Mouse (Mus musculus) adrenal gland, adult 2 months (tissue): Measurements from ENCODE around the gene Dhrs3. TPM values are rescaled to one million over a fixed set of nuclear protein-coding genes. Genes with fewer than 3 reads are reported as not detected.

ENCODE experiments used
- DNase-seq: peaks from one replicate; pipeline ENCODE4 v3.0.0; 2021
- polyA plus RNA-seq: library from polyadenylated mRNA; depleted of rRNA; stranded (reverse); fragments of >200 nt; gene quantifications from 2 replicates; pipeline ENCODE4 v1.2.3, GENCODE M21; 2012
- total RNA-seq, 2 experiments: library from RNA; stranded (reverse); gene quantifications; 2 replicates each; pipeline ENCODE4 v1.2.3; 2021

The Dhrs3 gene
- total and polyA plus RNA-seq, 3 experiments = 94.8 to 157 (median 135) TPM

GRCm38 (mm10) chr4:144898036-144898649 lies 5.5 kb downstream of the Dhrs3 start:
- peak; percentile 74 for DNase-seq

- DNase-seq = no peak
Observed at GRCm38 (mm10) chr4:144898737-144899136, 6.1 kb downstream of the Dhrs3 start.

GRCm38 (mm10) chr4:144901561-144902111 lies 9.0 kb downstream of the Dhrs3 start:
- peak; percentile 57 for DNase-seq

GRCm38 (mm10) chr4:144903088-144903487 lies 10.5 kb downstream of the Dhrs3 start:
- no peak for DNase-seq

GRCm38 (mm10) chr4:144903932-144904331 lies 11.3 kb downstream of the Dhrs3 start:
- DNase-seq = peak; percentile 72

- no peak for DNase-seq
Observed at GRCm38 (mm10) chr4:144905128-144905527, 12.5 kb downstream of the Dhrs3 start.

- DNase-seq = peak; percentile 79
Observed at GRCm38 (mm10) chr4:144906001-144906889, 13.6 kb downstream of the Dhrs3 start.

- DNase-seq = peak; percentile 33
Observed at GRCm38 (mm10) chr4:144906978-144907703, 14.5 kb downstream of the Dhrs3 start.

GRCm38 (mm10) chr4:144908825-144909224 lies 16.2 kb downstream of the Dhrs3 start:
- DNase-seq = peak; percentile 49

- DNase-seq = no peak
Observed at GRCm38 (mm10) chr4:144910281-144910680, 17.7 kb downstream of the Dhrs3 start.

- peak; percentile 74 for DNase-seq
Observed at GRCm38 (mm10) chr4:144913298-144914152, 20.9 kb downstream of the Dhrs3 start.

GRCm38 (mm10) chr4:144916520-144916919 lies 23.9 kb downstream of the Dhrs3 start:
- DNase-seq = no peak

GRCm38 (mm10) chr4:144917101-144917500 lies 24.5 kb downstream of the Dhrs3 start:
- no peak for DNase-seq

GRCm38 (mm10) chr4:144918501-144918900 lies 25.9 kb downstream of the Dhrs3 start:
- no peak for DNase-seq

- no peak for DNase-seq
Observed at GRCm38 (mm10) chr4:144928693-144929436, 36.2 kb downstream of the Dhrs3 start.

- peak; percentile 75 for DNase-seq
Observed at GRCm38 (mm10) chr4:144929811-144930221, 37.2 kb downstream of the Dhrs3 start.

- peak; percentile 83 for DNase-seq
Observed at GRCm38 (mm10) chr4:144930366-144930765, 37.7 kb downstream of the Dhrs3 start.

GRCm38 (mm10) chr4:144931167-144931566 lies 38.5 kb downstream of the Dhrs3 start:
- no peak for DNase-seq

- DNase-seq = no peak
Observed at GRCm38 (mm10) chr4:144934501-144934900, 41.9 kb downstream of the Dhrs3 start.

- DNase-seq = no peak
Observed at GRCm38 (mm10) chr4:144936563-144937154, 44.0 kb downstream of the Dhrs3 start.
